Mouse (Mus musculus): ENCODE results near the gene AU041133.
"Not testable (repeated sequence)": the region's sequence is repeated elsewhere in the genome, so short reads cannot be mapped to it uniquely, and the experiment has no call there.

AU041133 gene

DNA sequence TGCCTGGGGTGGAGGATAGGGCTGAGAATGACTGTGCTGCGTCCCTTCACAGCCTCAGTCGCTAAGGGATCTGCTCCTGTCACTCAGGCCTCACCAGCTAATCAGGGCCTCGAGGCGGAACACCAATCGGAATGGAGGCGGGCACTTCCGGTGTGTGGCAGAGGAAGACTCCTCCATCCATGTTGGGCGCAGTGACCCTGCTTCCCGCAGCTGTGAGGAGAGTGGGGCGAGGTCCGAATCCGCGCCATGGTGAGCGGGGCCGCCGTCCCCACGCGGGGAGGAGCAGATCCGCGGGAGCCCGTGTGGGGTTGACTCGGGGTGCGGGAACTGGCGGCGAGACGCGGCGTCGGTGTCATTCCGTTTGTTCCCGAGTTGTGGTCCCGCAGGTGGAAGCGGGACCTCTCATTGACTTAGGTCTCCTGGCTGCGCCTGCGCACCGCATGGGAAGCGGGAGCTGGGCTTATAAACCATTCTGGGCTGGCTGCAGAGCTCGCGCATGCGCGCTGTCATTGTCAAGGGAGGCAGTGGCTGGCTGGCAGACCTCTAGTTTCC is at the start of gene AU041133:
Gene AU041133 (plus strand): TSS at position 164 of the 552 bp plus-strand sequence.
- peak; percentile 78 to 83 for DNase-seq (ENCODE audit: low spot score in 2 of 2)

- DNase-seq (ENCODE audit: low spot score in 2 of 2), result peak; percentile 50 to 62
Measured at GRCm38 (mm10) chr10:82082728-82083621, 44.8 kb upstream of the AU041133 start, which contains the start of gene BC024063. Gene BC024063, plus strand, starts transcription at chr10:82083353.

DNA sequence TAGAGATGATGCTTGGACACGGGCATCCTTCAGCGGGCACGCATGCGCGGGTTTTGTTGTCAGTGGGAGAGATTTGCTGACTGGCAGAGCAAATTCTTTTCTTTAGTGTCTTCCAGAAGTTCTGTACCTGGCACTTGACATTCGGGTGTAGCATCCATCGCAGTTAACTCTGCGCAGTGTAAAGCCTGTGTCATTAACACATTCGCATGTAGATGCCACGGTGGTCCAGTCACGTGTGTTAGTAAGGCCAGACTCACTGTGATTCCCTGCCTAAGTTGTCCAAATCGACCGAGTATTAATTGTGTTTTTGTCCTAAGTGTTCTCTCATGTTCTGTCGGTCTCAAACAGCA is 44.2 kb upstream of the AU041133 start:
- not testable (repeated sequence) for DNase-seq (ENCODE audit: low spot score in 2 of 2)

GRCm38 (mm10) chr10:82117206-82117605 is 10.6 kb upstream of the AU041133 start:
- DNase-seq (ENCODE audit: low spot score in 2 of 2), result no peak

- no peak for DNase-seq (ENCODE audit: low spot score in 2 of 2)
Measured at GRCm38 (mm10) chr10:82145282-82145681, 17.5 kb downstream of the AU041133 start.

DNA sequence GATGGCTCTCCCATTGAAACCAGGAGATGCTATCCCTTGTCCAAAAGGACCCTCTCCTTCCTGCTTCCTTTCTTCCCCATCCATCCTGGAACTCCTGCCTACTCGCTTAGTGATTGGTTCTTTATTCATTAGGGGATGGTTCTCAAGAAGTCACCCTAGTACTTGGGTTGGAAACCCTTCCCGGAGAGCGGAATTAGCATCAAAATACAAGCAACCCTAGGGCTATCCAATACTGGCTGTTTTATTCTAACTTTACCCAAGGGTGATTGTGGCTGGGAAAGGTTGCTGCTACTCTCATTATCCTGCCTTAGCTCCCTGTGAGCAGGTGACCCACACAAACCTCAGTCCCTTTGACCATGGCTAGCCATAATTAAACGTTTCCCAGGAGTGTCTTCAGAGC is 19.8 kb downstream of the AU041133 start:
- DNase-seq (ENCODE audit: low spot score in 2 of 2), result no peak

DNA sequence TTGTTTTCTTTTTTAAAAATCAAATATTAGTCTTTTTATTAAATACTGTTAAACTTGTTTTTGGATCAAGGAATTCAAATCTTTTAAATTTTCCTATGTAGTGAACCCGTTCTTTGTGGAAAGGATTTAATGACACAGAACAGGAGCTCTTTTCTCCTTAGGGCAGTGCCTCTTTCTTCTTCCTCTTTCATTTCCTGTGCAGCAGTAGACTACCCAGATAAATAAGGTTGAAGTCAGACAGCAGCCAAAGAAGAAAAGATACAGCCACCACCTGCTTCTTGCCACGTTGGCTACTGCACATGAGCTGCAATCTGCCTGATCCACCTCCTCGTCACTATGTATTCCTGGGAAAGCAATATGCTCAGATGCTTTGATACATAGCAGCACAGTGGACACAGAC is 40.0 kb downstream of the AU041133 start:
- DNase-seq (ENCODE audit: low spot score in 2 of 2), result no peak

- no peak for DNase-seq (ENCODE audit: low spot score in 2 of 2)
Measured at GRCm38 (mm10) chr10:82169776-82170175, 42.0 kb downstream of the AU041133 start.

- DNase-seq (ENCODE audit: low spot score in 2 of 2), result no peak
Measured at GRCm38 (mm10) chr10:82170808-82171207, 43.0 kb downstream of the AU041133 start.

GRCm38 (mm10) chr10:82178257-82179064 is 50.6 kb downstream of the AU041133 start:
- peak; percentile 67 to 70 for DNase-seq (ENCODE audit: low spot score in 2 of 2)
